Mouse (Mus musculus) layer of hippocampus, adult 2 months (tissue): ENCODE measurements at regions not wholly inside any gene's neighbourhood (a gene's known extent, or its start where the extent isn't known, plus 50 kb on each side); places are given as distances from the start of the nearest gene placed in this dataset.

ENCODE experiments used
- DNase-seq, 2 experiments: peaks; one replicate each; pipeline ENCODE4 v3.0.0; 2022; ENCODE audit warnings: low spot score in 2 of 2
- H3K27ac ChIP-seq: fragments of 200-600 bp; 2 replicates; pipeline ENCODE4 v1.8.1; 2022
- H3K4me3 ChIP-seq: fragments of 200-600 bp; 2 replicates; pipeline ENCODE4 v1.8.1; 2022; ENCODE audit warnings: mild to moderate bottlenecking
- CTCF ChIP-seq: fragments of 200-600 bp; conservative IDR thresholded peaks from 2 replicates; pipeline ENCODE4 v1.8.1; 2022; ENCODE audit warnings: antibody characterized with exemption, mild to moderate bottlenecking, moderate library complexity

DNA sequence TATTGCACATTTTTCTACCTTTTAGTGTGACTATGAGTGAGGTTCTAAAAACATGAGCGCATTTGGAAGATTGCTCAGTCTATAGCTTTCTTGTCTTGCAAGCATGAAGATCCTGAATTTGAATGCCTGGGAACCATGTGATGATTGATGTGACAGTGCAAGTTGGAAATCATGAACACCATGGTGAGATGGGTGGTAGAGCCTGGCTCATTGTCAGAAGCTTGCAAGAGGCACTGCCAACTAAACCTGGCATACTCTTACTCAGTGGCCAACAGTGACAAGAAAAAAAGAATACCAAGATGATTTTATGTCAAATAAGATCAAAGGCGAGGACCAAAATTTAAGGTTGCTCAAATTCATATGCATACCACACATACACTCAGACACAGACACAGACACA is 188.1 kb upstream of the Tmprss15 start:
- no peak overlapping the region for H3K27ac ChIP-seq
- no peak for DNase-seq
- no peak for TF ChIP-seq CTCF
- no peak overlapping the region for H3K4me3 ChIP-seq

DNA sequence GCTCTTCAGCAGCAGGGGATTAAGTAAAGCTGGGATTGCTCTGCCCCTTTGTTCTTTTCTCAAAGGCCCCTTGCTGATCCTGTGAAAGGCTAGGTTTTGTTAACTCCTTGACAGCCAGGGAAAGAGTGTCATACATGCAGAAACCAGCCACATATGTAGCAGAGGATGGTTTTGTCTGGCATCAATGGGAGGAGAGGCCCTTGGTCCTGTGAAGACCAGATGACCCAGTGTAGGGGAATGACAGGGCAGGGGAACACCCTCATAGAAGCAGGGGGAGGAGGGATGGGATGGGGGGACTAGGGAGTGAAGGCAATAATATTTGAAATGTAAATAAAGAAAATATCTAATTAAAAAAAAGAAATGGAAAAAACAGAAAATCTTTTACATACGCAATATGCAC is 165.6 kb upstream of the Tmprss15 start:
- Histone ChIP-seq H3K4me3 (no peak overlapping the region), H3K27ac (no peak overlapping the region)
- TF ChIP-seq CTCF, result no peak
- DNase-seq, result no peak

DNA sequence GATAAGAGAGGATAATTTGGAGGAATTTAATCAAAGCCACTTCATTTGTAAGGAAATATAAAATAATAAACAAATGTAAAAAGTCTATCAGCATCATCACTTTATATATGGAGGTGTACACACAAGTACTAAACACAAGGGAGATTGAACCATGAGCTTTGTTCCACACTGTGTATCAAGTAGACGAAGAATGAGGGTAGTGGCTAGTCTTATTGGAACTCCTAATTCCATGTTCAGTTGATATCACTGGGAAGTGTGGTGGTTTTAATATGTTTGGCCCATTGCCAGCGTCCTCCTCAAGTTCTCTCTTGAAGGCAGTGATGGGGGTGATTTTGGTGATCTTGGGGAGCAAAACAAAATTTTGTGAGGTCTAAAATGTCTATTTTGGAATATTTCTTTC is 165.2 kb upstream of the Tmprss15 start:
- Histone ChIP-seq H3K27ac (no peak overlapping the region), H3K4me3 (no peak overlapping the region)
- no peak for TF ChIP-seq CTCF
- no peak for DNase-seq

DNA sequence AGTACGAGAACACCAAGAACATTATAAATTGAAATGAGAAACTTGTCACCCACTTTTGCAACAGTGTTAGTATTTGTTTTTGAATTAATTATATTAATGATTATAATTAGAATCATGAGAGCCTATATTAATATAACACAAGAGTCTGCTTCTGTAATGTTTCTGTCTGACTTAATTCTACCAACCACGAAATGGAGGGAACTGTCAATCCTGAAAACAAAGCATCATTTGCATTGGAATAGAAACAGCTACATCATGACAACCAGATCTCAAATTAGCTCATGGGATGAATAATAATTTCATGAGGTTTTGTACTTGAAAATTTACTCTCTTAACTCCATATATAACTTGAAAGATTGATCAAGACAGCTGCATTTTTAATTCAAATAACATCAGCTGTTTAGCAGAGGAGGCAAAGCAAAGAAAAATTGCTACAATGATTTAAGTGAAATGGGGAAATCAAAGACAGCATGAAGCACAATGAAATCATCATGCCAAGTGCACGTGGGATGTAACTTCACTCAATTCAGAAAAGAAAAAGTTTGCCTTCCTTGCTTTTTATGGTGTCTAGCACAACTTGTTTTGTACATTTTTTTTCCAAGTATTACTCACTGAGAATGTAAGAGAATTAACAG is 150.1 kb upstream of the Tmprss15 start:
- peak in 1 of 2 experiments; percentile 10 for DNase-seq
- Histone ChIP-seq H3K27ac (no peak overlapping the region), H3K4me3 (no peak overlapping the region)
- no peak for TF ChIP-seq CTCF

DNA sequence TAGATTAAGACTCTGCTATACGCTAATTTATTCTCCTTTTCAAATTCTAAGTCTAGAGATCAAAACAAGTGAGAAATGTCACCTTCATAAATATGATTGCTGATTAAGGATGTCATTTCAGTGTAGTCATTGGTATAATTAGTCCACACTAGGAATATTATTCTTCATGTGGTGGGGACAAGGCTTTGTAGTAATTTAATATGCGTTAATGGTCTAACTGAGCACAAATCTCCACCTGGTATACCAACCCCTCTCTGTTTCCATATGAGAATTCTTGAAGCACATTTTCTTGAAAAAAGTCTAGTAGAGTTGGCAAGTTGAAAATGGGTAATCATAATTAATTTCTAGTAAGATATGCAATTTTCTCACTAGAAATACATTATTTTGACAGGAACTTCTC is 149.3 kb upstream of the Tmprss15 start:
- Histone ChIP-seq H3K27ac (no peak overlapping the region), H3K4me3 (no peak overlapping the region)
- TF ChIP-seq CTCF, result no peak
- DNase-seq, result no peak

DNA sequence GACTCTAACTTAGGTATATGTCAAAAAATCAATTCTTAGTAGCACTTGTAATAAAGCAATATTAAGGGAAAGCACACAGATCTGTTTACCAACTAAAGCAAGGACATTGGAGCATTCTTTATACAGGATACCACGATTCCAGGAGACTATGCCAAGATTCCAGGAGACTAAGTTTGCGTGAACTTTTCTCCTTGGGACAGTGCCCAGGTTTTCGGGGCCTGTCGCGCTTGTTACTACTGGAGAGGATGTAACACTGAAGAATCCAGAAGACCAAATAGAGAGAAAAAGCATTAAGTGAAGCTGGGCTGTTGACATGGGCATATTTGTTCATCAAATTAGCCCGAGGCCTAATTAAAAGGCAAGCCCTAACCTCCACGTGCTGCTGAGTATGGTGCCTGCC is 100.3 kb upstream of the Tmprss15 start:
- Histone ChIP-seq H3K4me3 (no peak overlapping the region), H3K27ac (no peak overlapping the region)
- TF ChIP-seq CTCF, result no peak
- no peak for DNase-seq

DNA sequence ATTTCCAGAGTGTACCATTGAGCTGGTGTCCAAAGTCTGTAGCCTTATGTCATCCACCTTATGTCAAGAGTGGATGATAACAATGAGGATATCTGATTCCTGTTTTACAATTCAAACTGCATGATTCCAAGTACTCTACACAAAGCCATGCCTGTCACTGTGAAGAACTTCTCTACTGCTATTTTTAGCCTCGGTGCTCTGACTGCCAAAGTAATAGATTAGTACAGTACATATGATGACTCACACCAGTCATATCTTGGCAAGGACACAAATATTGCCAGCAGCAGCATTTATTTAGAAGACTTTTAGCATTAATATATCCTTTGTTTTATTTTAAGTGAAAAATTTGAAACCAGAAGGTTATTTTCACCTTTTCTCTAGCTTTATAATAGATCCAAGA is 95.6 kb upstream of the Tmprss15 start:
- H3K4me3 ChIP-seq, result no peak overlapping the region
- DNase-seq, result peak in 1 of 2 experiments; percentile 19
- 0 out of 2 replicates have a peak overlapping the region, but pooled peaks have one; percentile 61 for H3K27ac ChIP-seq
- TF ChIP-seq CTCF, result no peak

DNA sequence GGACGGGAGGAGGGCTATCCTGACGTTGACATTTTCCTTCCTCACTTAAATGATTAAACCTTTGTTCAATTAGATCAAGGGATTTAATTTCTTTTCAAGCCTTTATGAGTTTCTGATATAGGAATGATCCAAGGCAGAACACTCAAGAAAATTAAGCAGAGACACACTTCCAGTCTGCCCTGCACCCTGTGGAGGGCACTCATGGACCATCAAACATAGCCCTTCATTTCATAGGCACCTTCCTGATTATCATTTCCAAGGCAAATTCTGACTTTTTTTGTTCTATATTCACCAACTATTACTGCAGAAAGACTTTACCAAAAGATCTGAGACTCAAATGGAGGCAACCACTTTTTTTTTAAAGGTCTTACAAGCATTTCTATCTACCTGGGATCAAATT is 91.6 kb upstream of the Tmprss15 start:
- peak; percentile 24 to 44 for DNase-seq
- H3K4me3 ChIP-seq, result no peak overlapping the region
- H3K27ac ChIP-seq, result no peak overlapping the region
- TF ChIP-seq CTCF, result peak; percentile 76

DNA sequence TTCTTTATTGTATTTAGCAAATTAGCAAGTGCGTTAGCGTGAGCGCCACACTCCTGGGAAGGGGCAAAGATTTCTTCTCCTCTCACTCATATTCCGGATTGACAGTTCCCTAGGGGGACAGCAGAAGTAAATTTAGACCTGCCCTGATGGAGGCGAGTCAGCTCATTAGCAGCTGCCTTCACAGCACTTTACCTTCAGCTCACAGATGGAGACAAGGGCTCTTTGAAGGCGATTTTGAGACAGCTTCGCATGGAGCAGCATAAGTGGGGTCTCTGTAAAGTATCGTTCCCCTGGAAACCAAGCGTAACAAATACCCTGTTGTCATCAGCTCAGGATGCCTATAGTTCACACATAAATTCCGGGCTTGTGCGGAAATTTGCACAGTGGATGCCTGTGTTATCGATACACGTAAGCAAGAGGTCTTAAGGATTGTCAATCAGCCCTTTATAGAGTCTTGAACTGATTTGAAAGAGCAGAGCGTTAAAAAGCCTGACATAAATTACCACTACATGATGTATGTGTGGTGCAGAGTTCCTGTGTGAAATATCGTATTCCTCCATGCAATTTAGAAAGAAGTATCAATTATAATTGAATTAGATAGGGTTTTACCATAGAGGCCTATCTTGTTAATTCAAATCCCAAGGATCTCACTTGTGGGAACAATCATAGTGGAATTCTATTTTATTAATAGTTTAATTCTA is 86.6 kb upstream of the Tmprss15 start:
- no peak for TF ChIP-seq CTCF
- Histone ChIP-seq H3K27ac (no peak overlapping the region), H3K4me3 (no peak overlapping the region)
- DNase-seq, result no peak

DNA sequence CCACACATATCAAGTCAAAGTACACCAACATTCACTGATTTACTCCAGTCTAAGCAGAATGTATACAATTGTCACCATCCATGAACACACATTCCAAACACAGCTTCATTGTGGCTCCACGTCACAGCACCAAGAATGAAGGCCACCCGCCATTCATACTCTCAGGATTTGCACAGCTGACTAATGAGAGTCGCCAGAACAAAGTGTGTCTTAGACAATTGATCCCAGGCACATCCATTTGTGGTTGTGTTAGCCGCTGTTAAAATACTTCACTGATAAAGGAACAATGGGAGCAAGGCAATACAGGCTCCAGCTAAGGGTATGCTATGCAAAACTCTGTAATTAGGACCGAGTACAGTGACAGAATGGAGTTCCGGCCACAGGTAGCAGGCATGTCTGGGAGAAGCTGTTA is 85.9 kb upstream of the Tmprss15 start:
- no peak for DNase-seq
- Histone ChIP-seq H3K27ac (no peak overlapping the region), H3K4me3 (no peak overlapping the region)
- TF ChIP-seq CTCF, result no peak

DNA sequence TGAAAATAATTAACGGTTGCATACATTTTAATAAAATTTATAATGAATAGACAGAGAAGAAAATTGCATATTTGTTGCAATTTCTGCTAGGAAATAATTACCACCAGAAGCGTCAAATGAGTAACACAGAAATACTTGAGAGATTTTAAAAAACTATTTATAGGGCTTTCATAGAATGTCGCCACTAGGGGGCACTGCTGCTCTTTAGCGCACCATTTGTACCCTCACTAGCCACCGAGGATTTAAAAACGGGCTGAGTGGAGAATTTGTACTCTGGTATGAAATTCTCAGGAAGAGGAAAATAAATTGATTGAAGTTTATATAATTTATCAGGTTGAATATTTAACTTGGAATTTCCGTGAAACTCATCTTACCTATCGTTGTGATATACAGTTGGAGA is 77.3 kb upstream of the Tmprss15 start:
- Histone ChIP-seq H3K27ac (no peak overlapping the region), H3K4me3 (no peak overlapping the region)
- peak; percentile 96 for TF ChIP-seq CTCF
- DNase-seq, result peak; percentile 76 to 81

DNA sequence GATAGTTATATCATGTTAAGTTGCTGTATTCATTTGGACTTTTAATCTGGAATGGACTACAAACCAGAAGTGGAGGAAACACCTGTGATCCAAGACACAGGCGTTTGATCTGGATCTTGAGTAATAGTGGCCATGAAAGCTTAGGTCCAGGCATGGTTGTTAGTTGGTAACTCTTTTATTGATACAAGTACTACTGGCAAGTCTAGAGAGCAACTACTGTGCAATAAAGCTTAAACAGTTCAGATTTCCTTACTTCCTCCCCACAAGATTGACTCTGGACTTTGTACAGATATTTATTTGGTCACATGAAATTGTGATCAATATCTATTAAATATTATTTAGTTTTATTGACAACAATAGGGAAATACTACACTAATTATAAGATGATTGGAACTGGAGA is 51.9 kb upstream of the Tmprss15 start:
- no peak for DNase-seq

More for the DNA sequence above, 51.9 kb upstream of the Tmprss15 start:
- Histone ChIP-seq H3K27ac (no peak overlapping the region), H3K4me3 (no peak overlapping the region)
- TF ChIP-seq CTCF, result no peak
